In the genomic region with DNA sequence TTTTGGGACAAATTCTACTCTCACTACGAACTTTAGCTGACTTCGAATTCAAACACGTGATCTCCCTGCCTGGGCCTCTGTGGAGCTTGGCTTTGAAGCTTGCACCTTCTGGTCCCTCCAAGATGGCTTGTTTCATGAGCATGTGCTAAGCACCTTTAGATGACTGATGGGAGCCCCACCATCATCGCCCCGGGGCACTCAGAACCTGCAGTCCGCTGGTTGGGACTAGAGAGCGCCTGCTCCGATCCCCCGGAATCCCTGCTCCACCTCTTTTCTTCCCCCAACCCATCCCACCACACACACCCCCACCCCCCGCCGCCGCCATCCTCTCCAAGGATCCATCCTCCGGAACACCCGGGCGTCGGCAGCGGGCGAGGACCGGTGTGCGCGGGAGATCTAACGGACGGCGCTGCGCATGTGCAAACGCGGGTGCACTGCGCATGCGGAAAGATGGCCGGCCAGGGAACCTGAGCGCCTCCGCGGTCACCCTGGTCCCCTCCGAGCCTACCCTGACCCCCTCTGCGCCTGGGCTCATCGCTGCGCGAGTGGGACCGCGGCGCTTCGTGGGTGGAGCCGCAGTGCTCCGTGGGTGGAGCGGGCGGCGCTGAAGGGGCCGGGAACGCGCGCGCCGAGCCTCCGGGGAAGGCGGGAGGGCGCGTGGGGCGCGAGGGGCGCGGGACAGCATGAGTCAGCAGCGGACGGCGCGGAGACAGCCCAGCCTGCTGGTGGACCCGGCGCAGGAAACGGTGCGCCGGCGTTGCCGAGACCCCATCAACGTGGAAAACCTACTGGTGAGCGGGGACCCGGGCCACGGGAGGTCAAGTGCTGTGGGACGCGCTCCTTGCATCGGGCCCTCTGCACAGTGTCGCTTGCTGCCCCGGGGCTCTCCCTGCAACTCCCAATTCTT, we compare ENCODE assay signal across 8 mouse cellular contexts. TPM values are rescaled to one million over a fixed set of nuclear protein-coding genes. Genes with fewer than 3 reads are reported as not detected.
A peak's percentile ranks its signal among the peaks of the same experiment; 100 is the strongest.
DNase-seq lines count a peak whose midpoint lies in the region; TF ChIP-seq lines count a peak whose summit lies in the region.

Gene E2f6 (plus strand): TSS at position 439 of the 907 bp plus-strand sequence.

- no peaks in the 10 kb centered on the region for H3K9me3 ChIP-seq in megakaryocyte, embryonic 14.5 days

- peak; percentile 43 for DNase-seq in adipocyte (ENCODE audit: low spot score)
- DNase-seq in gastrocnemius, postnatal 10 days: peak; percentile 85
- DNase-seq in induced T-regulatory cell, adult 2 months (ENCODE audit: low read depth): peak; percentile 86
- DNase-seq in left cerebral cortex, adult 9 months (ENCODE audit: low spot score in 2 of 2): peak; percentile 33 to 80
- peak; percentile 80 to 84 for DNase-seq in right cerebral cortex, adult 2 months (ENCODE audit: low spot score in 2 of 2)
- peak; percentile 80 for DNase-seq in urinary bladder, postnatal 14 days (ENCODE audit: low spot score)

- TF ChIP-seq CTCF in cortical plate, adult 2 months (IDR thresholded peaks at IDR 0.05; ENCODE audit: extremely low read depth, insufficient read depth, low read length): no peak

- H3K4me3 ChIP-seq in cortical plate, adult 2 months (ENCODE audit: insufficient read depth, low read length): peak within 1 kb of the TSS; percentile 85
- peak within 1 kb of the TSS; percentile 92 for H3K4me3 ChIP-seq in megakaryocyte, embryonic 14.5 days (replicated peaks)

- peak; percentile 77 for TF ChIP-seq POLR2A in cortical plate, adult 2 months (IDR thresholded peaks at IDR 0.05; ENCODE audit: extremely low read depth, insufficient read depth, low read length)

- peaks cover 28% of the 10 kb centered on the region for H3K36me3 ChIP-seq in megakaryocyte, embryonic 14.5 days (replicated peaks; ENCODE audit: low read length)

- H3K27me3 ChIP-seq in megakaryocyte, embryonic 14.5 days (replicated peaks): peaks cover 21% of the 10 kb centered on the region

- peaks cover 3% of the 10 kb centered on the region; the same call in 1 of the 2 replicates for H3K4me1 ChIP-seq in cortical plate, adult 2 months (ENCODE audit: control insufficient read depth, insufficient read depth, low read length)
- peaks cover 36% of the 10 kb centered on the region for H3K4me1 ChIP-seq in megakaryocyte, embryonic 14.5 days

- H3K27ac ChIP-seq in cortical plate, adult 2 months (ENCODE audit: insufficient read depth, low read length): peak within 1 kb of the TSS; percentile 78

RNA-seq across cellular contexts. Expression of gene E2f6, which starts in this region (rescaled TPM):
- 38.3 and 40.1 TPM in 2 replicates for polyA plus RNA-seq in cortical plate, adult 2 months (2012; rRNA removed)
- 10 to 100 TPM; 57.2 to 60.9 TPM for total RNA-seq in gastrocnemius, postnatal 10 days (2021)
- 1.6 and 3.8 TPM in 2 replicates for polyA plus RNA-seq in megakaryocyte, embryonic 14.5 days (2012; ENCODE audit: insufficient read depth, low replicate concordance)

Comparison
In these comparisons a context has a peak if more than half of its experiments do, and no peak if none do; other contexts are left out.
1. Peak in every context shown above with its lines: DNase-seq, H3K4me3 ChIP-seq and H3K27ac ChIP-seq.